Mouse (Mus musculus): ENCODE measurements around the gene Rgs6. TPM values are rescaled to one million over a fixed set of nuclear protein-coding genes. Genes with fewer than 3 reads are reported as not detected.
A peak's percentile ranks its signal among the peaks of the same experiment; 100 is the strongest.

Gene Rgs6
- polyA plus RNA-seq, 1 experiment from 2014 or later = 14.3 TPM

- H3K36me3 ChIP-seq (ENCODE audit: control insufficient read depth, insufficient read depth, low read length) = no peaks in the 10 kb centered on the region
- H3K4me2 ChIP-seq = no peak overlapping the region
- H3K4me3 ChIP-seq (ENCODE audit: low read depth, low read length) = no peak overlapping the region
- peaks cover 40% of the 10 kb centered on the region for H3K4me1 ChIP-seq (ENCODE audit: control insufficient read depth, insufficient read depth, low read length)
- no peak for ATAC-seq (replicated peaks; ENCODE audit: insufficient number of reproducible peaks, low FRiP score, low TSS enrichment)
- no peaks in the 10 kb centered on the region for H3K9me3 ChIP-seq (replicated peaks; ENCODE audit: control insufficient read depth, low read length)
- no peaks in the 10 kb centered on the region for H3K27me3 ChIP-seq (ENCODE audit: control insufficient read depth, insufficient read depth, low read length)
- no peak overlapping the region for H3K9ac ChIP-seq (ENCODE audit: low read depth, low read length)
- 0 out of 2 replicates have a peak overlapping the region, but pooled peaks have one; percentile 30 for H3K27ac ChIP-seq (ENCODE audit: low read depth, low read length)
- WGBS (ENCODE audit: insufficient replicate concordance) = 25% methylated on average over 3 of the region's 3 CpGs
Observed at GRCm38 (mm10) chr12:83143071-83143470, 555.0 kb downstream of the Rgs6 start.

- WGBS (ENCODE audit: insufficient replicate concordance) = 63% methylated on average over 1 of the region's 1 CpGs
- no peak for ATAC-seq (replicated peaks; ENCODE audit: insufficient number of reproducible peaks, low FRiP score, low TSS enrichment)
- Histone ChIP-seq H3K9me3 (replicated peaks; ENCODE audit: control insufficient read depth, low read length) (no peaks in the 10 kb centered on the region), H3K27ac (ENCODE audit: low read depth, low read length) (no peak overlapping the region), H3K9ac (ENCODE audit: low read depth, low read length) (no peak overlapping the region), H3K4me3 (ENCODE audit: low read depth, low read length) (no peak overlapping the region), H3K4me1 (ENCODE audit: control insufficient read depth, insufficient read depth, low read length) (peaks cover 40% of the 10 kb centered on the region), H3K36me3 (ENCODE audit: control insufficient read depth, insufficient read depth, low read length) (no peaks in the 10 kb centered on the region), H3K4me2 (no peak overlapping the region), H3K27me3 (ENCODE audit: control insufficient read depth, insufficient read depth, low read length) (no peaks in the 10 kb centered on the region)
Observed at GRCm38 (mm10) chr12:83143574-83143973, 555.5 kb downstream of the Rgs6 start.

- H3K27ac ChIP-seq (ENCODE audit: low read depth, low read length) = no peak overlapping the region
- H3K9ac ChIP-seq (ENCODE audit: low read depth, low read length) = no peak overlapping the region
- peaks cover 40% of the 10 kb centered on the region for H3K4me1 ChIP-seq (ENCODE audit: control insufficient read depth, insufficient read depth, low read length)
- no peak overlapping the region for H3K4me3 ChIP-seq (ENCODE audit: low read depth, low read length)
- H3K27me3 ChIP-seq (ENCODE audit: control insufficient read depth, insufficient read depth, low read length) = no peaks in the 10 kb centered on the region
- no peaks in the 10 kb centered on the region for H3K36me3 ChIP-seq (ENCODE audit: control insufficient read depth, insufficient read depth, low read length)
- WGBS (ENCODE audit: insufficient replicate concordance) = 75% methylated on average over 3 of the region's 3 CpGs
- H3K9me3 ChIP-seq (replicated peaks; ENCODE audit: control insufficient read depth, low read length) = no peaks in the 10 kb centered on the region
- no peak for ATAC-seq (replicated peaks; ENCODE audit: insufficient number of reproducible peaks, low FRiP score, low TSS enrichment)
- H3K4me2 ChIP-seq = no peak overlapping the region
Observed at GRCm38 (mm10) chr12:83145074-83145473, 557.0 kb downstream of the Rgs6 start.

GRCm38 (mm10) chr12:83145902-83146301 is 557.8 kb downstream of the Rgs6 start:
- Histone ChIP-seq H3K4me3 (ENCODE audit: low read depth, low read length) (no peak overlapping the region), H3K4me2 (no peak overlapping the region), H3K27ac (ENCODE audit: low read depth, low read length) (no peak overlapping the region), H3K9me3 (replicated peaks; ENCODE audit: control insufficient read depth, low read length) (no peaks in the 10 kb centered on the region), H3K27me3 (ENCODE audit: control insufficient read depth, insufficient read depth, low read length) (no peaks in the 10 kb centered on the region), H3K9ac (ENCODE audit: low read depth, low read length) (no peak overlapping the region), H3K4me1 (ENCODE audit: control insufficient read depth, insufficient read depth, low read length) (peaks cover 40% of the 10 kb centered on the region), H3K36me3 (ENCODE audit: control insufficient read depth, insufficient read depth, low read length) (no peaks in the 10 kb centered on the region)
- 44% methylated on average over 3 of the region's 3 CpGs for WGBS (ENCODE audit: insufficient replicate concordance)
- no peak for ATAC-seq (replicated peaks; ENCODE audit: insufficient number of reproducible peaks, low FRiP score, low TSS enrichment)

GRCm38 (mm10) chr12:83146917-83147316 is 558.8 kb downstream of the Rgs6 start:
- Histone ChIP-seq H3K27ac (ENCODE audit: low read depth, low read length) (peak overlapping the region; percentile 41; the same call in 1 of the 2 replicates), H3K4me2 (no peak overlapping the region), H3K4me1 (ENCODE audit: control insufficient read depth, insufficient read depth, low read length) (peaks cover 40% of the 10 kb centered on the region), H3K9ac (ENCODE audit: low read depth, low read length) (no peak overlapping the region), H3K4me3 (ENCODE audit: low read depth, low read length) (no peak overlapping the region), H3K36me3 (ENCODE audit: control insufficient read depth, insufficient read depth, low read length) (no peaks in the 10 kb centered on the region), H3K9me3 (replicated peaks; ENCODE audit: control insufficient read depth, low read length) (no peaks in the 10 kb centered on the region), H3K27me3 (ENCODE audit: control insufficient read depth, insufficient read depth, low read length) (no peaks in the 10 kb centered on the region)
- ATAC-seq (replicated peaks; ENCODE audit: insufficient number of reproducible peaks, low FRiP score, low TSS enrichment) = 0 out of 2 replicates have a peak, but pooled peaks have one; percentile 18
- 48% methylated on average over 2 of the region's 2 CpGs for WGBS (ENCODE audit: insufficient replicate concordance)

- ATAC-seq (replicated peaks; ENCODE audit: insufficient number of reproducible peaks, low FRiP score, low TSS enrichment) = no peak
- Histone ChIP-seq H3K27ac (ENCODE audit: low read depth, low read length) (no peak overlapping the region), H3K9me3 (replicated peaks; ENCODE audit: control insufficient read depth, low read length) (no peaks in the 10 kb centered on the region), H3K4me1 (ENCODE audit: control insufficient read depth, insufficient read depth, low read length) (peaks cover 18% of the 10 kb centered on the region), H3K4me3 (ENCODE audit: low read depth, low read length) (no peak overlapping the region), H3K4me2 (no peak overlapping the region), H3K36me3 (ENCODE audit: control insufficient read depth, insufficient read depth, low read length) (no peaks in the 10 kb centered on the region), H3K27me3 (ENCODE audit: control insufficient read depth, insufficient read depth, low read length) (no peaks in the 10 kb centered on the region), H3K9ac (ENCODE audit: low read depth, low read length) (no peak overlapping the region)
- WGBS (ENCODE audit: insufficient replicate concordance) = 87% methylated on average over 7 of the region's 7 CpGs
Observed at GRCm38 (mm10) chr12:83150030-83150429, 561.9 kb downstream of the Rgs6 start.

- Histone ChIP-seq H3K4me1 (ENCODE audit: control insufficient read depth, insufficient read depth, low read length) (peaks cover 10% of the 10 kb centered on the region), H3K9ac (ENCODE audit: low read depth, low read length) (no peak overlapping the region), H3K36me3 (ENCODE audit: control insufficient read depth, insufficient read depth, low read length) (no peaks in the 10 kb centered on the region), H3K27ac (ENCODE audit: low read depth, low read length) (no peak overlapping the region), H3K27me3 (ENCODE audit: control insufficient read depth, insufficient read depth, low read length) (no peaks in the 10 kb centered on the region), H3K4me3 (ENCODE audit: low read depth, low read length) (no peak overlapping the region), H3K9me3 (replicated peaks; ENCODE audit: control insufficient read depth, low read length) (no peaks in the 10 kb centered on the region), H3K4me2 (no peak overlapping the region)
- no peak for ATAC-seq (replicated peaks; ENCODE audit: insufficient number of reproducible peaks, low FRiP score, low TSS enrichment)
- 84% methylated on average over 9 of the region's 9 CpGs for WGBS (ENCODE audit: insufficient replicate concordance)
Observed at GRCm38 (mm10) chr12:83150813-83151212, 562.7 kb downstream of the Rgs6 start.

- H3K9ac ChIP-seq (ENCODE audit: low read depth, low read length) = no peak overlapping the region
- no peak for ATAC-seq (replicated peaks; ENCODE audit: insufficient number of reproducible peaks, low FRiP score, low TSS enrichment)
- H3K4me1 ChIP-seq (ENCODE audit: control insufficient read depth, insufficient read depth, low read length) = peaks cover 8% of the 10 kb centered on the region
- no peak overlapping the region for H3K4me3 ChIP-seq (ENCODE audit: low read depth, low read length)
- 71% methylated on average over 2 of the region's 2 CpGs for WGBS (ENCODE audit: insufficient replicate concordance)
- no peaks in the 10 kb centered on the region for H3K36me3 ChIP-seq (ENCODE audit: control insufficient read depth, insufficient read depth, low read length)
- no peak overlapping the region for H3K27ac ChIP-seq (ENCODE audit: low read depth, low read length)
- H3K4me2 ChIP-seq = no peak overlapping the region
- H3K27me3 ChIP-seq (ENCODE audit: control insufficient read depth, insufficient read depth, low read length) = no peaks in the 10 kb centered on the region
- no peaks in the 10 kb centered on the region for H3K9me3 ChIP-seq (replicated peaks; ENCODE audit: control insufficient read depth, low read length)
Observed at GRCm38 (mm10) chr12:83151474-83151873, 563.4 kb downstream of the Rgs6 start.

- Histone ChIP-seq H3K9me3 (replicated peaks; ENCODE audit: control insufficient read depth, low read length) (no peaks in the 10 kb centered on the region), H3K4me2 (no peak overlapping the region), H3K27me3 (ENCODE audit: control insufficient read depth, insufficient read depth, low read length) (no peaks in the 10 kb centered on the region), H3K36me3 (ENCODE audit: control insufficient read depth, insufficient read depth, low read length) (no peaks in the 10 kb centered on the region), H3K9ac (ENCODE audit: low read depth, low read length) (no peak overlapping the region), H3K27ac (ENCODE audit: low read depth, low read length) (no peak overlapping the region), H3K4me1 (ENCODE audit: control insufficient read depth, insufficient read depth, low read length) (peaks cover 6% of the 10 kb centered on the region; the same call in 1 of the 2 replicates), H3K4me3 (ENCODE audit: low read depth, low read length) (no peak overlapping the region)
- ATAC-seq (replicated peaks; ENCODE audit: insufficient number of reproducible peaks, low FRiP score, low TSS enrichment) = no peak
- WGBS (ENCODE audit: insufficient replicate concordance) = 82% methylated on average over 2 of the region's 2 CpGs
Observed at GRCm38 (mm10) chr12:83160211-83160610, 572.1 kb downstream of the Rgs6 start.
